Mouse (Mus musculus): Measurements from ENCODE around the gene Lztfl1.
"Not testable (repeated sequence)": the region's sequence is repeated elsewhere in the genome, so short reads cannot be mapped to it uniquely, and the experiment has no call there.

Lztfl1 gene

GRCm38 (mm10) chr9:123678327-123679105 lies 39.0 kb downstream of the Lztfl1 start, which contains the start of the genes Ccr9 and Slc6a20a:
Gene Ccr9 (plus strand): TSS chr9:123678439.
Gene Slc6a20a (minus strand): TSS chr9:123678885.
- no peak for DNase-seq

GRCm38 (mm10) chr9:123665645-123666044 lies 51.9 kb downstream of the Lztfl1 start:
- DNase-seq, result no peak

- DNase-seq, result not testable (repeated sequence)
These were observed 57.4 kb downstream of the Lztfl1 start for GRCm38 (mm10) chr9:123659986-123660676.

- DNase-seq, result no peak
These were observed 58.5 kb downstream of the Lztfl1 start for GRCm38 (mm10) chr9:123658981-123659380.

GRCm38 (mm10) chr9:123657457-123657856 lies 60.0 kb downstream of the Lztfl1 start:
- no peak for DNase-seq

- DNase-seq, result no peak
These were observed 66.1 kb downstream of the Lztfl1 start for GRCm38 (mm10) chr9:123651369-123651768.

- no peak for DNase-seq
These were observed 67.5 kb downstream of the Lztfl1 start for GRCm38 (mm10) chr9:123649785-123650511.
